Mouse (Mus musculus) heart, postnatal 4 days (tissue): ENCODE measurements around the gene Errfi1. TPM values are rescaled to one million over a fixed set of nuclear protein-coding genes. Genes with fewer than 3 reads are reported as not detected.
A peak's percentile ranks its signal among the peaks of the same experiment; 100 is the strongest.
"Not testable (repeated sequence)": the region's sequence is repeated elsewhere in the genome, so short reads cannot be mapped to it uniquely, and the experiment has no call there.

Source experiments
- DNase-seq: peaks from one replicate; pipeline ENCODE4 v3.0.0; 2021
- total RNA-seq, 2 experiments: library from RNA; stranded (reverse); gene quantifications; 2 replicates each; pipeline ENCODE4 v1.2.3; 2021

Errfi1 gene
- total RNA-seq, 2 experiments from 2014 or later = 18.6 to 20.4 TPM

DNA sequence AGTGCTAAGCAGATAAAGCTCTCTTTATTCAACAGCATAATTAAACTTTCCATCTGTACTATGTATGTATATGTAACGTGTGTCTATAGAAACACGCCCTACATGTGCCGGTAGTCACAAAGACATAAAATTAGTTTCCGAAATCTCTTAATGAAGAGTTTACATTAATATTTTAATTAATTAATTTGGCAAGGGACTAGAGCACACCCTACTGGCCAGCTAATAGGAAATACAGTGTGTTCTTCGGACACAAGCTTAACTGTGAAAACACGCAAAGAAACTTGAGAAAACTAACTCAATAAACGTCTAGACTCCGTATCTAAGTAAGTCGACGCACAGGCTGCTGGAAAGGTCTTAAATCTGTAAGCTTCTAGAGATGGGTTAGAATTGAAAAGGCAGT lies 3.8 kb upstream of the Errfi1 start:
- DNase-seq = no peak

DNA sequence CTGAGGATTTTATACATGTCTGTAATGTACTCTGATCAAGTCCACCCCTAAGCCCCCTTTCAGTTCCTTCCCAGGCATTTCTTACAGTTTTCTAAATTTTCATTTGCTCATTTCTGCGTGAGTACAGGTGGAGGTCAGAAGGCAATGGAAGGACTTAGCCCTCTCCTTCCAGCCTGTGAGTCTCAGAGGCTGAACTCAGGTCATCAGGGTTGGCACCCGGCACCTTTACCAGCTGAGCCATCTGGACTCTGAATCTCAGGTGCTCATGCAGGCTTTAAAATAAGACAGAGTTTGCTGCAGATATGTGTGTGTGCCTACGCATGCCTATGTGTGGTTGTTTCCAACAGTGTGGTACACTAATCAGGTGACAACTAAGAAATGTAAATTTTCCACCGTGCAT lies 2.8 kb upstream of the Errfi1 start:
- no peak for DNase-seq

DNA sequence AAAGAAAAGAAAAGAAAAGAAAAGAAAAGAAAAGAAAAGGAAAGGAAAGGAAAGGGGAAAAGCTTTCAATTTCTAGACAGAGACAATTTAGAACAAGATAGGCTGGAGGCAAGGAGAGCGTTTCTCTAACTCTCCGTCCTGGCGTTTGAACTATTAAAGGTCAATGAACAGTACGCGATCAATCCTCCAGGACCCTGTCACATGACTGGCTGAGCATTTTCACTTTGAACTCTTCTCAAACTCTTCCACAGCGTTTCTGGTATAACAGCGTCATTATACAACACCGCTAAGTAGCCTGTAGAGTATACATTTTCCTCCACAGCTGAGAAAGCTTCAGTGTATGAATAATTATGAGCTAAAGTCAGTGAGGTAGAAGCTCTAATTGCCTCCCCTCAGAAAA lies 1.7 kb upstream of the Errfi1 start:
- DNase-seq = no peak

DNA sequence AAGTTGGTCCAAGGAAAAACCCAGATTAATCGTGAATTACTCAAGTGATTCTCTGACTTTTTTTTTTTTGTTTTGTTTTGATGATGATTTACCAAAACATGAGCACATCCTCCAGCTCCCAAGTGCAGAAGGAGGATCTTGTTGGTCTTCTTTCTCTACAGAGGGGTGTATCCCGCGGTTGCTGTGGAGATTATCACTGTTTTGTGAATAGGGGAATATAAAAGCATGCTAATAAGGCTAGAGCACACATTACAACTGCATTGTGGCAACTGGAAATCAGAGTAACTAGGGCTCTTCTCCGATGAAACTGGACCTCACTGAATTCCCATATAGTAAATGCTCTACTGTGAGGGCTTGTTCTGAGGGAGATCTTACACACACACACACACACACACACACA lies 1.2 kb upstream of the Errfi1 start:
- DNase-seq = peak; percentile 43

DNA sequence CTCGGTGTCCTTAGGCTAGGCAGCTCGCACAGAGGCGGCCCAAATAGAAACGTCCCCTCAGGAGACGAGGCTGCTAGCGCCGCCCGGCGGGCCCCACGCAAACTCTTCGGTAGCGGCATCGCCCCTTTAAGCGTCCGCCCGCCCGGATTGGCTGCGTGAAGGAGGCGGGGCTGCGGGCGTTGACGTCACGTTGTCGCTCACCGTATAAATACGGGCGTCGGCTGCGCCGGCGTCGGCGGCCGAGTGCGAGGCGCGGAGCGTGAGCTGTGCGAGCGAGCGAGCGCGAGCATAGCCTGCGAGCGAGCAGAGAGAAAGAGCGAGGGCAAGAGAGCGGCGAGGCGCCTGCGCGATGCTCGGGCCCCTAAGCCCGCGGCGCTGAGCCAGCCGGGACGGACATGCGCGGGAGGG lies 1.1 kb downstream of the Errfi1 start:
- DNase-seq = peak; percentile 99

DNA sequence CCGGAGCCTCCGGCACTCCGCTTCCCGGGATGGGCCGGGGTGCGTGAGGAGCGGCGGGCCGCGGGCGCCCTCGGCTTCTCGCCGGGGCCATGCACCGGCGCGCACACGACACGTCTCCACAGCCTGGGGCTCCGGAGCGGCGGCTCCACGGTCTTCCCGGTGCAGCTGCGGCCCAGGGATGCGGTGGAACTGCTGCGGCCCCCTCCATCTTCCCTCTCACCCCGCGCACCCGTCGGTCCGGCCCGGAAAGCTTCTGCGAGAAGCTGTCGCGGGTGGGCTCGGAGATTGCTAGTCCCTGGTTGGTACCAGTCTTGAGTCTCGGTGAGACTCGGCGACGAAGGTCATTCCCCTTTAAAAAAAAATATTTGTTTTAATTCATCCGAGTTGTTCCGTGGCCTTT lies 1.6 kb downstream of the Errfi1 start:
- DNase-seq = no peak

DNA sequence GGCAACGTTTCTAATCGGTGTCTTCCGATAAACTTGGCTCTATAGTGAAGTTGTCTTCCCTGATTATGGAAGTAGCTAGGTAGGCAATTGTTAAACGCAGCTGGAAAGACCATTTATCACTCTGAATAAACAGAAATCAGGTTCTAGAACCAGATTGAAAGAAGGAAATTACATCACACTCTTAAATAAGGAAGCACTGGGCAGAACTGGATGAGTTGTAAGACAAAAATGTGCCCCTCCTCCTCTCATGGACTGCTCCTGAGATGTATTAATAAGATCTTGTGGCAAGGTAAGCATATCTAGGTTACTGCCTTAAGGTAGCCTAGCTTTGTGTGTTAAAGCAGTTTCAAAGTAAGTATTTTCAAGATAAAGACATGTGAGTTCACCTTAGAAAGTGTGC lies 6.8 kb downstream of the Errfi1 start:
- no peak for DNase-seq

DNA sequence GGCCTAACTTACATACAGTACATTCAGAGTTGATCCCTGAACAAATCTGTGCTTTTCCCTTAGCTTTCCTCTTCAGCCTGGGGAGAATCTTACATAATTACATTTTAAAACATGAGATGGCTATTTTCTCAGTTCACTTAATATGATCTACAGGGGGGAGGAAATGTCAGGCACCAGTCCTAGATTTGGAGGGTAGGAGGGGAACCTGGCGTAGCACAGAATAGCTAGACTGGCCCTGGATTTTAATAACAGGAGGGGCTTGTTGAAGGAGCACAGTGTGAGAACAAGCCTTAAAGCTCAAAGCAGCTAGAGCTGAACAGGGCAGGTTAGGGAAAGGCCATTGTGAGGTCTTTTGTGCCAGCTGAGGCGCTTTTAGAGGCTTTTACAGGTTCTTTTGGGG lies 7.4 kb downstream of the Errfi1 start:
- DNase-seq = no peak

DNA sequence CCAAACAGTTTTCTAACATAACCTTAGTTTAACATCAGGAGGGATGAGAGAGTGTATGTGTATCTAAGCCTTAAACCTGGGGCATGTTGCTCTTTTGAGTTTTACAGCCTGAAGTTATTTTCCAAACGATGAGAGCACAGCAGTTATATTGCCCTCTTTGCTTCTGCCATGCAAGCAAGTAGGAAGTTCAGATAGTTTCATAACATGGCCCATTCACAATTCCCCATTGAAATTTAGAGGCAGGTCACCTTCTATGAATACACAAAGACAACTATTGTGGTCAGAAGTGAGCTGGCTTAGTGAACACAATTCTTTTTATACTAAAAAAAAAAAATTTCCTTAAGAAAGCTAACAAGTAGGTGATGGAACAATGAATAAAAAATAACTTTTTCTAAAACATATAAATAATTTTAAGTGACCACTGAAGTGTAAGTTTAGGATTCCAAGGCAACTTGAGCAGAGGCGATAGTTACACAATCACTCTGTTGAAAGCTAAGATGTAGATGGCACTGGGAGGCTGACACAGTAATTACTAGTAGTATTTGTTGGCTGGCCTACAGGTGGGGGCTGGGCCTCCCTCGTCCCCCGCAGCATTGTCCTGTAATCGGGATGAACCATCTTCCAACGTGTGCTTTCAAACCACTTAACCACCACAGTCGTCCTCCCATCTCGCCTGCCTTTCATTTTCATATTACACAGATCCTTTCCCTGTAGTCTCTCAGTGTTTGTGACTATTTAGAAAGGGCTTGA lies 9.1 kb downstream of the Errfi1 start:
- no peak for DNase-seq

DNA sequence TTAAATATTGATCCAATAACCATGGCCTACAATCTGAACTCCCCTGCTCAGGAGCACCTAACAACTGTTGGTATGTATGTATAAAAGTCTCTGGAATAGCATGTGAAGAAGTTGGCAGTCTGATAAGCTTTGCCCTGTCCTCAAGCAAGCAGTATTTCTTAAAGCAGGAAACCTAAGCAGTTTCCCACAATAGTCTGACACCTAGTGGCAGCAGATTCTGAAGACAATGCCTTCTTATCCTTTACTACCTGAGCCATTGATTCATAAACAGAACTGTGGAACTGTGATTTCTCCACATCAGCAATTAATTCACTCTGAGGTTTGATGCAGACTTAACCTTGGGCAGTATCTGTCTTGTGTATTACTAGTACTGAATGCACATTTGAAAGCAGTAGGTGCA lies 11.7 kb downstream of the Errfi1 start:
- no peak for DNase-seq

DNA sequence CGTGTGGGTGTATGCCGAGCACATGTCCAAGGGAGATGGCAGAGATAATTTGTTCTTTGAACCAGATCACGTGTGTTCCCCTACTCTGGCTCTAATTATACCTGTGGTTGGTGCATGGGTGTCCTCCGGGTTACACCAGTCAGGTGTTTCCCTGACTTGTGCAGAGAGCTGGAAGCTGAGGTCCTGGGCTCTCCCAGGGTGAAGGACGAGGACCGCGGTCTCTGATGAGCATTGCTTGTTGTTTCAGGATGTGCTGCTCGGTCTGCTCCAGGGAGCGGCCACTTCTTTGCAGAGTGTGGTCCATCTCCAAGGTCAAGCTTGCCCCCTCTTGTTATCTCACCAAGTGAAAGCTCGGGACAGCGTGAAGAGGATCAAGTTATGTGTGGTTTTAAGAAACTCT lies 12.3 kb downstream of the Errfi1 start:
- DNase-seq = no peak

DNA sequence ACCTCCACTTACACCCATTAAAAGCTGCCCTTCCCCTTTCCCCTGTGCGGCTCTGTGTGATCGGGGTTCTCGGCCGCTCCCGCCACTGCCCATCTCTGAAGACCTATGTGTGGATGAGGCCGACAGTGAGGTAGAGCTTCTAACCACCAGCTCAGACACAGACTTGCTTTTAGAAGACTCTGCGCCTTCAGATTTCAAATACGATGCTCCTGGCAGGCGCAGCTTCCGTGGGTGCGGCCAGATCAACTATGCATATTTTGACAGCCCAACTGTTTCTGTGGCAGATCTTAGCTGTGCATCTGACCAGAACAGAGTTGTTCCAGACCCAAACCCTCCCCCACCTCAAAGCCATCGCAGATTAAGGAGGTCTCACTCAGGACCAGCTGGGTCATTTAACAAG lies 12.8 kb downstream of the Errfi1 start:
- DNase-seq = no peak

DNA sequence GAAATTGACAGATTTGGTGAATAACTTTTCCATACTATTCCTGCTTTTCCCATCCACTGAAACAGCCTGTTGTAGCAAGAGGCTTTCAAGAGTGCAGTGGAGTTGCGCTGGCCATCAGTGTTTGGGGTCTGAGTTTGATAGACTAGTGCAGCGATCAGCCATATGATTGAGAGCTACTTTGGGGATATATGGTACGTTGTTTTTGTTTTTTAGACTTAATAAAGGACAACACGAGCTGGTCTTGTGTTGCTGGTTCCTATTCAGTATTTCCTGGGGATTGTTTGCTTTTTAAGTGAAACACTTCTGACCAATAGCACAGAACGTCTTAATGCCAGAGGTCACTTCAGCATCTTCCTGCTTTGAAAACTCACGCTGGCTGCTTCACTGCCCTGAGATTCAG lies 14.4 kb downstream of the Errfi1 start:
- no peak for DNase-seq

DNA sequence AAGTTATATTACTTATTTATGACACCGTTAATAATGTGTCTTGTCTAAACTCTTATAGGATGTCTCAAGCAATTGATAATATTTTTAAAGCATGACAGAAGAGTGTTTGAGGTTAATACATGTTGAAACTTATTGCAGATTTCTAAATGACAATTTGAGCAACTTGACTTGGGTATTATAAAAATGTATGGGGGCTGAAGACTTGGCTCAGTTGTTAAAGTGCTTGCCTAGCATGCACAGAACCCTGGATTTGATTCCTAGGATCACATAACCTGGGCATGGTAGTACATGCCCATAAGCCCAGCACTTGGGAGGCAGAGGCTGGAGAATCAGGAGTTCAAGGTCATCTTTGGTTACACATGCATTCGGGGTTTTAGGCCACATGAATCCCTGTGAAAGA lies 15.1 kb downstream of the Errfi1 start:
- DNase-seq = no peak

DNA sequence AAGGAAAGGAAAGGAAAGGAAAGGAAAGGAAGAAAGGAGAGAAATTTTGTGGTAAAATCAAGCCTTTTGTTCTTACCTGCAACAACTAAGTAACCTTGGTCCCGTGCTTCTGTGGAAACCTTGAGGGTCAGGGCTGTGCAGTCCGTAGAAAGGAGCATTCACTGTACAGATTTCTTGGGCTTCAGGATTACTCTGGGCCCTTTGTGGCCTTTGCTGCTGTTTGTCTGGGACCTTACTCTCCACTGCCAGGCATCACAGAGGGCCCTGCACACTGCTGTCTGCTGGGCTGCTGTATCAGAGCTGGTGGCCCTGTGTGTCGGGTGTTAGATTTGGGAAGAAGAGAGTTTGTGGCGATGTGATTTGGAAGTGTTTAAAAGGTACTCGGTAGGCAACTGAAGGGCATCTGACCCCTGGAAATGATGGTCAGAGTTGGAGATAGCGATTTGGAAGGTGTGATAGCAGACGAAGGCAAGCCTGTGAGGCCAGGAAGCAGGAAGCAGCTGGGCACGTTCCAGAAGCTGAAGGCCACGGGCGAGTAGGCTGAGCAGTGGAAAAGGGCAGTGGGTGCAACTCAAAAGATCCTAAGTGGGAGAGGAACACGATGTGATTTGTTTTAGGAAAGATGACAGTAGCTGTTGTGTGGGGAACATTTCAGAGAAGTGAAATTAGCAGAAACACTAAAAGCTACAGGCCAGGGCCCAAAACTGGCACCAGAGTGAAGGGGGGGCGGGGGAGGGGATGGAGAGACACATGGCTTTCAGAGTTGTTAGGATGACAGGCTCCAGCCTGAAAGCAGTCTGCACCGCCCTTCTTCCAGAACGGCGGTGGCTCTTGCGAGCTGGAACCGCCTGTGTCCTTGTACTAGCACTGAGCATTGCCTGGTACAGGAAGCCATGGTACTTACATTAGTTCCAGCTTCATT lies 15.8 kb downstream of the Errfi1 start:
- no peak for DNase-seq

DNA sequence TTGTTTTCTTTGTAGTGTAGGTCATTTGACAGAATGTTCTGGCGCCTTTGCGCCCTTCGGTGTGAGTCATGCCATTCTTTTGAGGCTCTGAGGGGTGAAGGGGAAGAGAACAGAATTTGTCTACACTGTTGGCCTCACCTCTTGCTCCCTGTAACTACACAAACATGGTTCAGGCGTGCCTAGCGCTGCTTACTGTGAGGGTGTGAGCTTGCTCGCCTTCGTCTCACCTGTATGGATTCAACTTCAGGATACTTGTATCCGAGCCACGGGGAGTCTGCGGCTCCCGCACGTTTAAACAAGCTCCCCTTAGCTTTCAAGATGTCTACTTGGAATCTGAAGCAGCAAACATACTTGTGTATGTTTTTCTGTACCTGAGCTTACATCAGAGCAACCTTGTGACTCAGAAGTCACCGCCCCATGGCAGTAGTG lies 17.3 kb downstream of the Errfi1 start:
- DNase-seq = no peak

DNA sequence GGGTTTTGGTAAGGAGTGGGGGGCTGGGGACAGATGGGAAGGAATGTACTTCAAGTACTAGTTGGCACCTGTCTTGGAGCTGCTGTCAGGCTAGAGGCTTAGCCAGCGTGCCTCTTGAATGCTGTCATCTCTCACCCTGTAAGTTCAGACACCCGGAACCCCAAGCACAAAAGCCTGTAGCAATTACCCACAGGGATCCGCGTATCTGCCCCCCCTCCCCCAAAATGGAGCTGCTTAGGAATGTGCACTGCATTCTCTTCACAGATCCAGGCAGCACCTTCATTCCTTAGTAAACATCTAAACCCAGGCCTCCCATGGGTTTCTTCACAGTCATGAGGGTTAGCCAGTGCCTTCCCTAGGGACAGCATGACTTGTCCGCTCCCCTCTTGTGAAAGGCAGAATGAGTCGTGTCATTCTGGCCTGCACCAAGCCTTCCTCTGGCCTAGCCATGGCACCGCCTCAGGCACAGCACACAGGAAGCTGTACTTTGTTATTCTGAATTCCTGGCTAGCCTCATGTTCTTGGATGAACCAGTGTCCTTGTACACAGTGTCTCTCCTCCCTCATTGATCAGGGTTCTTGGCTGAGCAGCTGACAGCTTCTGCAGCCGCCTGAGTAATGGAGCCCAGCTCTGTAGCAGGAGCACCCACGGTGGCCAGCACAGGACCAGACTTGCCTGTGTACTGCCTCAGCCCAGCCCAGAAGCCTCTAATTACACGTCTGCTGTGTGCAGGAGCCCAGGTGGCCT lies 17.8 kb downstream of the Errfi1 start:
- peak; percentile 32 for DNase-seq

DNA sequence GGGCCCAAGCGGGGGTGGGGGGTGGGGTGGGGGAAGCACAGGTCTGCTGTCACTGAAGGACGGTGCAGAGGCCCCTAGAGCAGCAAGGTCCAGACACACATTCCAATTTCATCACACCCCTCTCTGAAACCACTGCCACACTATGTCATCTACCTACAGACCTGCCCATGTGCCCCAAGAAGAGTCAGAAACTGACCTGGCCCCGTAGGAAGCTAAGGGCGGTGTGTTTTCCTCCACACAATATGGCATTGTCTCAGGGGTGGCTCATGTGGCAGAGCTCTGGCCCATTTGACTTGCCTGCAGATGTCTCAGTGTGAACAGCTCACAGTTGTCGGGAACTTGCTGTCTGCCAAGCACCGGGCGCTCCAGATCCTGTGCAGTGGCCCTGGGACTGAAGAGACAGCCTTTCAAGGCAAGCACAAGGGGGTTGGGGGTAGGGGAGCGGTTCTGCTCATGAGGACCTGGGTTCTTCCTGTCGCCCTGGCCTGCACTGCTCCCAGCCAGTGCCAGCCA lies 18.5 kb downstream of the Errfi1 start:
- no peak for DNase-seq

DNA sequence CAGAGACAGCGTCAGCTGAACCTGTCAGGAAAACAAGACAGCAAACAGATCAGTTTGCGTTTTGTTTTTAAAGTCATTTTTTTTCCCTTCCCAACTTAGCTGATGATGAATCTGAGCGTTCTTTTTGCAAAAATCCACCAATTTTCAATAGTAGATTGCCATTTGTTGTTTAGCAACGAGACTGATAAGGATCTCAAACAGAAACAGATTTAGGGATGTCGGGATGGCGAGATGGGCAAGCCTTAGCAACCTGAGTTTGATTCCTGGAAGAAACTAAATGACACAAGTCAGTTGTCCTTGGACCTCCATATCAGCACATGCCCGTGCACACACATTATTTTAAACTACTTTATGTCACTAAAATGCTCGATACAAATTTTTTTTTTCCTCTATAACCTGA lies 19.0 kb downstream of the Errfi1 start:
- no peak for DNase-seq

DNA sequence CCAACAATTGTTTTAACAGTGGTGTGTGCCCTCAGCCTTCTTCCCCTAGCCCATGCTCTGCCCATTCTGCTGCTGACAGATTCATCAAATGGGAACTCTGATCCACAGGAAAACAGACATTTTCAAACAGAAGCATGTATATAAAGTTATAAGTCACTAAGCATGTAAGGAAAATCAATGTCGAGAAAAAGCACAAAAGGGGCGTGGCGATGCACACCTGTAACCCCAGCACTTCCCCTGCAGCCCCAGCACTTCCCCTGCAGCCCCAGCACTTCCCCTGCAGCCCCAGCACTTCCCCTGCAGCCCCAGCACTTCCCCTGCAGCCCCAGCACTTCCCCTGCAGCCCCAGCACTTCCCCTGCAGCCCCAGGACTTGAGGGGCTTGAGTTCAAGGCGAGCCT lies 20.7 kb downstream of the Errfi1 start:
- not testable (repeated sequence) for DNase-seq

DNA sequence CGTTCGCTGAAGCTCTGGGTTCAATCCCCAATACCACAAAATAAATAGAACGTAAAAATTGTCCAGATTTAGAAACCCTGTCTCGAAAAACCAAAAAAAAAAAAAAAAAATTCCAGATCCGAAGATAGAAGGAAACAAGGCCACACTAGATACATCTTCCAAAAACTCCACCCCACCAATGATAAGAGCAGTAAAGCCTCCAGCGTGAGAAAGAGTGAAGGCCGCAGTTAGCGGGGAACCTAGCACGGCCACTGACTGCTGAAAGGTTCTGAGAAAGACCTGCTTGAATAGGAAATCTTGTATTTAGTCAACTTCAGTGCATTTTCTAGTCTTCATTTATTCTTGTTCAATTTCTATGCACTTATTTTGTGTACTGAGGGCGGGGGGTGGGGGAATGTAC lies 21.7 kb downstream of the Errfi1 start:
- no peak for DNase-seq

DNA sequence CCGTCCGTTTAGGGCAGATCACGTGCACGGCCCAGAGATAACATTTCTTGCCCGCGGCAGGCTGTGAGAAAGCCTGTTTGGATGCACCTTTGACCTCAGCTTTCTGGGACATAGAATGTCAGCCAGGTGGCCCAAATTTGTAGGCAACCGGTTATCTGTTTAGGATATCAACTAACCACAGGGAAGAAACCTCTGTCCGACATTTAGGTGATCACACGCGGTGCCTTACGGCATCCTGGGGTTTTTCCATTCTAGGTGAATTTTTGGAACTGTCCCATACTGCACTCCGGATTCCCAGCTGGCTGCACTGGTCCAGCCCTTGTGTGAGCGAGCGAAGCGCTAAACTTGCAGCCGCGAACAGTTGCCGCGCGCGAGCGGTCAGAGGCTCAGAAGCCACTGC lies 25.9 kb downstream of the Errfi1 start:
- no peak for DNase-seq

DNA sequence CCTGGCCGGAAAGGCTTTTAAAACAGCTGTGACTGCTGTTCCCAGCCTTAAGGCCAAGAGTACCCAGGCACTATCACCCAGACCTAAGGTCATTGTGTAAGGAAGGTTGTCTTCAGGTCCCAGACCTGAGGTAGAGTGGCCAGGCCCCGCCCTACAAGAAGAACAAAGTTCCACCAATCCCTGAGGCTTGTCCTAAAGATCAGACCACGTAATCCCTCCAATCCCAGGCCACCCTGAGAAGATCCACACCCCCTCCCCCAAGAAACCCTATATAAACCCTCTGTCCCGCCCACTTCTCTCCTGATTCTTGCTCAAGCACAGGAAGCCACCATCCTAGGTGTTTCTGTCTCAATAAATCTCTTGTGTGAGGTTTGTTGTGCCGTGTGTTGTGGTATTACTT lies 26.6 kb downstream of the Errfi1 start:
- DNase-seq = no peak
